Mouse (Mus musculus) heart, postnatal 0 days (tissue): ENCODE results near the gene Sirpa. TPM values are rescaled to one million over a fixed set of nuclear protein-coding genes. Genes with fewer than 3 reads are reported as not detected.

Experiments
- ATAC-seq: fragments of 200-750 bp; cut with Nextera tagmentation; 2 replicates; pipeline ENCODE4 v1.8.0; 2017; ENCODE audit warnings: low read depth, moderate number of reproducible peaks, moderate library complexity; ENCODE audit not compliant: insufficient read depth
- DNase-seq: peaks from one replicate; pipeline ENCODE4 v3.0.0-alpha.2; 2016; ENCODE audit warnings: low spot score
- H3K27ac ChIP-seq: fragments of 300-500 bp; sonication (generic); 2 replicates; pipeline ENCODE4 v1.5.1; 2014; ENCODE audit warnings: low read depth, mild to moderate bottlenecking
- H3K27me3 ChIP-seq: fragments of 300-500 bp; sonication (generic); 2 replicates; pipeline ENCODE4 v1.6.1; 2014; ENCODE audit warnings: low read length, mixed read lengths; ENCODE audit not compliant: control insufficient read depth, insufficient read depth
- H3K36me3 ChIP-seq: fragments of 300-500 bp; sonication (generic); replicated peaks from 2 replicates; pipeline ENCODE4 v1.6.1; 2014; ENCODE audit warnings: low read length, mixed read lengths; ENCODE audit not compliant: control insufficient read depth, insufficient read depth
- H3K4me1 ChIP-seq: fragments of 300-500 bp; sonication (generic); 2 replicates; pipeline ENCODE4 v1.6.1; 2014; ENCODE audit warnings: antibody characterized with exemption; ENCODE audit not compliant: control insufficient read depth, insufficient read depth
- H3K4me2 ChIP-seq: fragments of 300-500 bp; sonication (generic); 2 replicates; pipeline ENCODE4 v1.6.1; 2014; ENCODE audit warnings: low read depth, mild to moderate bottlenecking, low read length, moderate library complexity
- H3K4me3 ChIP-seq: fragments of 300-500 bp; sonication (generic); 2 replicates; pipeline ENCODE4 v1.5.1; 2014; ENCODE audit warnings: low read depth, low read length
- H3K9ac ChIP-seq: fragments of 300-500 bp; sonication (generic); replicated peaks from 2 replicates; pipeline ENCODE4 v1.6.1; 2014; ENCODE audit warnings: low read depth, low read length, mixed read lengths
- H3K9me3 ChIP-seq: fragments of 300-500 bp; sonication (generic); replicated peaks from 2 replicates; pipeline ENCODE4 v1.6.1; 2016; ENCODE audit warnings: low read length; ENCODE audit not compliant: control insufficient read depth
- CTCF ChIP-seq: IDR thresholded peaks from 2 replicates; pipeline ENCODE4 v1.5.1; 2016; ENCODE audit warnings: antibody characterized with exemption, control low read depth, low read depth
- EP300 ChIP-seq: IDR thresholded peaks from 2 replicates; pipeline ENCODE4 v1.6.1; 2016; ENCODE audit warnings: antibody characterized with exemption, low read depth
- WGBS: fragments of 180-500 bp; shearing (Covaris S2); extraction: QIAGEN DNeasy Blood & Tissue Kit; methylation state at CpG from one replicate; pipeline ENCODE4 v1.1.7; 2014; 5-methylcytosine and 5-hydroxymethylcytosine counted together
- polyA plus RNA-seq: library from polyadenylated mRNA; unstranded; fragments of >200 nt; fragmentation: Nextera tagmentation; extraction: Ambion mirVana; gene quantifications from 2 replicates; pipeline ENCODE4 v1.2.1, GENCODE M21; 2015
- total RNA-seq: library from RNA; depleted of rRNA; stranded (reverse); fragments of >200 nt; gene quantifications from 2 replicates; pipeline ENCODE4 v1.2.3, GENCODE M21; 2014; ENCODE audit warnings: low replicate concordance

Gene Sirpa
- total and polyA plus RNA-seq, 2 experiments from 2014 or later: 10.8 to 43.9 TPM

DNA sequence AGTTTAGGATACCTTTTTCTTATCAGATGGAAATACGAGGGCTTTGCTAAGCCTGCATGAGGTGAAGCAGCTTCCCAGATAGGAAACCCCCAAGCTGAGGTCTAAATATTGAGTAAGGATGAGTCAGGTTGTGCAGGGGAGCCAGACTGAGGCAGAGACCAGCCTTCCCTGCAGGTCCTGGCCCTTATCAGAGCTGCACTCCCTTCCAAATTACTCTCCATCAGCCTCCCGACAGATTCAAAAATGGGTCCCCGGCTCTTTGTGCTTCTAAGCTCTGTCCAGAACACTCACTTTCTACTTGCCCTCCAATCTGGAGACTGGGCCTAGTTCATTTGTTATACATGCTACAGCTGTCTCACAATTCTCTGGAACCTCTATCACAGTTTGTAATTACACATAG lies 41.3 kb downstream of the Sirpa start:
- DNase-seq: no peak
- Histone ChIP-seq H3K4me3 (no peak overlapping the region), H3K4me1 (peaks cover 14% of the 10 kb centered on the region), H3K27ac (peak overlapping the region; percentile 51), H3K9ac (no peak overlapping the region), H3K4me2 (no peak overlapping the region), H3K36me3 (peaks cover 11% of the 10 kb centered on the region), H3K27me3 (no peaks in the 10 kb centered on the region), H3K9me3 (no peaks in the 10 kb centered on the region)
- ATAC-seq: no peak
- 36% methylated on average over 3 of the region's 3 CpGs for WGBS
- TF ChIP-seq CTCF: no peak
- no peak for TF ChIP-seq EP300

DNA sequence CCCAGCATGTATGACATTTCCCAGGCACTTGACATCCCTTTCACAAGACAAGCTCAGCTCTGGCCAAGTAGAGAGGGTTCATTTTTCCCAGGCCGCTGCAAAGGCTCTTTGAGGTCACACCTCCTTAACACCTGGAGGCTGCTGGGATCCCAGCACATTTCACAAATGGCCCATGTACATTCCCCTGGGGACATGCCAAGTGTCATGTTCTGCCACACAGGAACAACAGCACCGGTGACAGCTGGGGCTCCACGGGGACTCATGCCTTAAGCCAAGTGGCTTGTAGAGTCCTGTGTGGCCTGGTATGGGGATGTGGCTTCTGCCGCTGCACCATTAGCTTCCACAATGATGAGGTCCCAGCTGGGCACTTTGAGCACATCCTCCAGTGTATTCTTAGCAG lies 60.0 kb downstream of the Sirpa start:
- WGBS: 29% methylated on average over 4 of the region's 4 CpGs
- H3K4me3 ChIP-seq: no peak overlapping the region
- H3K9me3 ChIP-seq: no peaks in the 10 kb centered on the region
- TF ChIP-seq EP300: no peak
- no peak for TF ChIP-seq CTCF
- H3K9ac ChIP-seq: no peak overlapping the region
- H3K36me3 ChIP-seq: no peaks in the 10 kb centered on the region
- ATAC-seq (peak; percentile 55; the same call in 1 of the 2 replicates), DNase-seq (no peak)
- H3K4me1 ChIP-seq: no peaks in the 10 kb centered on the region
- H3K27me3 ChIP-seq: no peaks in the 10 kb centered on the region
- no peak overlapping the region for H3K4me2 ChIP-seq
- H3K27ac ChIP-seq: no peak overlapping the region

GRCm38 (mm10) chr2:129653632-129654031 lies 61.0 kb downstream of the Sirpa start:
- Histone ChIP-seq H3K9ac (no peak overlapping the region), H3K4me2 (no peak overlapping the region), H3K9me3 (no peaks in the 10 kb centered on the region), H3K36me3 (no peaks in the 10 kb centered on the region), H3K4me1 (no peaks in the 10 kb centered on the region), H3K27ac (no peak overlapping the region), H3K27me3 (no peaks in the 10 kb centered on the region), H3K4me3 (no peak overlapping the region)
- ATAC-seq (no peak), DNase-seq (no peak)
- 60% methylated on average over 2 of the region's 2 CpGs for WGBS
- TF ChIP-seq CTCF (no peak), EP300 (no peak)

DNA sequence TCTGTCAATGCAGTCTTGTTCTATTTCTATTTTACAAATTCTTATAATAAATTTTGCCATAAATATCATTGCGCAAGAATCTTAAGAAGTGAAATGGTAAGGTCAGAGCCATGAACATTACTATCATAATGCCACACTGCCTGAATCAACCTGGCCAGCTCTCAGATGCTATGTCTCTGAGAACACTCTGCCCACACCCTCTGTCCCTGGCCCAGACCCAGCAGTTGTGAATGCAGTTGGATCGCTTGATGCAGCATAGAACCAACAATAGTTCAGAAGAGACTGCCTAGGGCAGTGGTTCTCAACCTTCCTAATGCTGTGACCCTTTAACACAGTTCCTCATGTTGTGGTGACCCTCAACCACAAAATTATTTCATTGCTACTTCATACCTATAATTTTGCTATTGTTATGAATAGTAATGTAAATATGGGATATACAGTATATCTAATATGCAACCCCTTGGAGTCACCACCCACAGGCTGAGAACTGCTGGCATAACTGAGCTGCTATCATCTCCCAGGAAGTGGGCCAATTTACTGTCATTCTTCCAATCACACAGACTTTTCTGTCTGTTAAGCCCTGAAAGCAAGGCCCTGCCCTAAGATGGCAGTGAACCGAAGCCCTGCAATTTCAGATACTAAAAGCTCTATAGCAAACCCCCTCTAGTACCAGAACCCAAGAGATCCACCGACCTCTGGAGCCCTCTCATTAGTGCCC lies 61.8 kb downstream of the Sirpa start:
- DNase-seq (no peak), ATAC-seq (no peak)
- TF ChIP-seq EP300: no peak
- no peak for TF ChIP-seq CTCF
- Histone ChIP-seq H3K4me2 (no peak overlapping the region), H3K36me3 (no peaks in the 10 kb centered on the region), H3K9ac (no peak overlapping the region), H3K9me3 (no peaks in the 10 kb centered on the region), H3K4me1 (no peaks in the 10 kb centered on the region), H3K27ac (no peak overlapping the region), H3K4me3 (no peak overlapping the region), H3K27me3 (no peaks in the 10 kb centered on the region)
- 63% methylated on average over 4 of the region's 4 CpGs for WGBS

GRCm38 (mm10) chr2:129655033-129655432 lies 62.4 kb downstream of the Sirpa start:
- Histone ChIP-seq H3K9ac (no peak overlapping the region), H3K4me3 (no peak overlapping the region), H3K27ac (no peak overlapping the region), H3K36me3 (no peaks in the 10 kb centered on the region), H3K4me1 (no peaks in the 10 kb centered on the region), H3K9me3 (no peaks in the 10 kb centered on the region), H3K4me2 (no peak overlapping the region), H3K27me3 (no peaks in the 10 kb centered on the region)
- no peak for DNase-seq
- ATAC-seq: no peak
- WGBS: 92% methylated on average over 4 of the region's 4 CpGs
- no peak for TF ChIP-seq EP300
- TF ChIP-seq CTCF: no peak

GRCm38 (mm10) chr2:129658796-129659195 lies 66.2 kb downstream of the Sirpa start:
- no peak overlapping the region for H3K9ac ChIP-seq
- H3K4me2 ChIP-seq: no peak overlapping the region
- no peak overlapping the region for H3K4me3 ChIP-seq
- H3K27ac ChIP-seq: no peak overlapping the region
- H3K4me1 ChIP-seq: no peaks in the 10 kb centered on the region
- WGBS: 78% methylated on average over 4 of the region's 4 CpGs
- no peak for DNase-seq
- TF ChIP-seq CTCF (no peak), EP300 (no peak)
- H3K9me3 ChIP-seq: no peaks in the 10 kb centered on the region
- ATAC-seq: no peak
- H3K27me3 ChIP-seq: no peaks in the 10 kb centered on the region
- H3K36me3 ChIP-seq: no peaks in the 10 kb centered on the region
